Mouse (Mus musculus): ENCODE data around the gene Ttll5.

Gene Ttll5

DNA sequence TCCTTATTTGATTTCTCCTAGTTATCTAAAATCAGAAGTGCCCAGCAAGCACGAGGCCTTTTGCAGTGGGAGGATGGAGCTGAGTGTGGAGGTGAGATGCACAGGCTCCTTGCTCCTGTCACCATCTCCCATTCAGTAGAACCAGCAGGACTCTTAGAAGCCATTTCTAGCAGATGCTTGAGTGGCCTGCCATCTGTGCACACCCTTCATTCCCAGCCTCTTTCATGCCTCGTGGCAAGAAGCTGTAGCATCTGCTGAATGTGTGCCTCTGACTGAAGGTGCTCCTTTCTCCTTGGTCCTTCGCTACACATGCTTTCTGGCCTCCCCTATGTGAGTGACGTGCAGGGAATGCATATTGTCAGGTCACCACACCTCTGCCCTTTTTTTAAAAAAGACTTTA, 143.9 kb downstream of the Ttll5 start:
- DNase-seq (ENCODE audit: extremely low spot score), result no peak

DNA sequence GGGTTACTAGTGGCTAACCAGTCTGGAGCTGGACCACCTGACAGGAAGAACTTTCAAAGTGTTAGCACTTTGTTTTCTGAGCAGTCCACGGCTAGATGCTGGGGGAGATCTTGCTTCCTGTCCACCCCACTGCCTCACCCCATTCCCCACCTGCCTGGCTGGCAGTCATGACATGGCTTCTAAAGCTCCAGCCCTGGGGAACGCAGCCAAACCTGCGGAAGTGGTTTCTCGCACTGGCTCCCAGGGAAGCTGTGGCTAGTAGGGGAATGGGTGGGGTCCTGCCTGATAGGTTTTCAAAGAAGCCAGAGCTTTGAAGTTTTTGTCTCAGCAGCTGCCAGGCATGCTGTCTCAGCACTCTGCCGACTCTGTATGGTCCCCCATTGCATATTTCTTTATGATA, 145.1 kb downstream of the Ttll5 start:
- DNase-seq (ENCODE audit: extremely low spot score), result no peak

DNA sequence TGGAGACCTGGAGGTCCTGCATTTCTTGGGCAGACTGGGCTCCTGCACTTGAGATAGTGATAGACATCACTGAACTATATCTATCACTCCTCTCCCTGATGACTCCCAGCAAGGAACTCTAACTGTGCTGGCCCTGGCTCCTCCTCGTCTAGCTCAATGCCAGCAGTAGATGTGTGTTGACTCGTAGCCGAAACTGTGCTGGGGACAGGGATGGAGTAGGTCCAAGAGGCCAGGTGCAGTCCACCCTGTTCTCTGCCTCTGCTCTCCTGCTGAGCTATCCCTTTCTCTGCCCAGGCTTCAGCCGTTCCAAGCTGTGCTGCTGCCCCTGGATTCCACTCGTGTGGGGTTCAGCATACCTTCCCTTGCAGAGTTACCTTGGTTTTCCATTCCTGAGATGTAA, 145.7 kb downstream of the Ttll5 start:
- no peak for DNase-seq (ENCODE audit: extremely low spot score)

DNA sequence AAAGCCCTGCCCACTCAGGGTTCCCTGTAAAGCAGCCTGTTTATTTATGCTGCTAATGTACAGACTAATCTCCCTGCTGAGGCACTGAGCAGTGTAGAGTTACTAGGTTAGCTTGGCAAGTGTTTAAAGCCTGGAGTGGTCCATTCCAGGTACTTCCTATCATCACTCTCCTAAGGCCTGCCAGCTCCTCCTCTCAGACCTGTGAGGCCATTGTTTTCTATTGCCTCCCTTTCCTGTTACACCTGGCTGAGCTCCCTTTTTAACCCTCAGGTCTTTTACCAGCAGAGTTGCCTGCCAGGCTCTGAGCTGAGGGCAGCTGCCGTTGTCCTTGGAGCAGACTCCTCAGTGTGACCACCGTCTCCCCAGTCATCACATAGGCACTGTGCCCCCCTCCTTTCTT, 146.3 kb downstream of the Ttll5 start:
- no peak for DNase-seq (ENCODE audit: extremely low spot score)

DNA sequence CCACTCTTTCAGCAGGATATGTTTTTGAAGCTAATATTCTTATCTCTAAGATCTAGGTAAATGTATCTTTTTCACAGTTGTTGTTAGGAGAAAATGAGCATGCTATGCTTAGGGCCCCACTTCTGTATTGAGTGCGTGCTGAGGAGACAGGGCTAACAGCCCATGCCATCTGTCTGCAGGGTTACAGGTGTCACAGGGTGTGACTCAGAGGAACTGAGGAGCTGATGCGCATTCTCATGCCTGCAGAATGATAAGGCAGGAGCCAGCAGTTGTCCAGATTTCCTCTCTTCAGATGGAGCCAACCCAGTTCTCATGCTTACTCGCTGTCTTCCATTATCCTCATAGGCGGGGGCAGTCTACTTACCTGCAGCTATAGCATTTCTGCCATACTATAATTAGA, 147.2 kb downstream of the Ttll5 start:
- DNase-seq (ENCODE audit: extremely low spot score), result no peak

- DNase-seq (ENCODE audit: extremely low spot score), result no peak
Observed at GRCm38 (mm10) chr12:85973526-85973925, 149.1 kb downstream of the Ttll5 start.

DNA sequence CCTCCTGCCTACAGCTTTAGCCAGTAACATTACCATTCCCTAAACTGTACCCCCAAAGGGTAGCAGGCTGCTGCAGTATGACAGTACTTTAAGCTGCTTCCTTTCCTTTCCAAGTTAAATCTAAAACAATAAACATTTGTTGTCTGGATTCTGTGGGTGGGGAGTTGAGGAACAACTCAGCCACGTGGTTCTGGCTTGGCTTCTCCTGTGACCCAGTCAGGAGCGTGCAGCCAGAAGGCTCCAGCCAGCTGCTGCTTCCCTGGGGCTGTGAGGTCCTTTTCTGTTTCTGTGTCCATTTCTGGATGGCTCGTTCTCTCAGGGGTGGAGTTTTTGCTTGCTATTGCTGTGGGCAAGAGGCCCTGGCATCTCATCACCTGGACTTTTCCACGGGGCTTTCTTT, 149.6 kb downstream of the Ttll5 start:
- no peak for DNase-seq (ENCODE audit: extremely low spot score)

DNA sequence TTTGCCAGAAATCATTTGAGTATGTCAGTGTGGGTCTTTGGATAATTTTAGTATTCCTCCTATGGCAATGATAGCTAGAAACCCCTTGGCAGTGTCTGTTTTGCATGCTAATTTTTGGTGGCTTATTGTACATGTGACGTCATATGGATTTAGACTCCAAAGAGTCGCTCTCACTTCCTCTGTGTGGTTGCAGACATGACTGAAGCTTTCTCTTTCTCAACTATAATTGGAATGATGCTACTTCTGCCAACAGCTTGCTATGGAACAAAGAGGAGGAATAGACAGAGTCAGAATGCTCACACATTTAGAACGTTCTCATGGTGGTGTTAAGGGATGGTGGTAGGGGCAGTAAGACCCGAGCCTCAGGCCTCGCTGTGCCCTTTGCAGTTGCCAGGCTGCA, 155.5 kb downstream of the Ttll5 start:
- no peak for DNase-seq (ENCODE audit: extremely low spot score)

DNA sequence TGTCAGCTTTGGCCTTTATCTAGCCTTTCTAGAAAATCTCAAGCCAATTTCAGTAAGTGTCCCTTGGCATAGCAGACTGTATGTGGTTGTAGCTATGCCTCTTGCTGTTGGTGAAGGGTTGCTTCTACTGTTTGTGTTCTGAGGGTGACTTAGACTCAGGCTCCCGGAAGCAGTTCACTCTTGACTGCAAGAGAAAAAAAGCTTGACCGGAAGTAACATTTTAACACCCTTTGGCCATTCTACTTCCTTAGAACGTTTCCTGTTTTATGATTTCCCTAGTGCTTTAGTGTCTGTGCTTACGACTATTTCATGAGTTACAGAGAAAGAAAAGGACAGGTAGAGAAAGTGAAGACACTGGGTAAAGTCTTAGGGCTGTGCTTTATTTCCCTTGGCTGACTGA, 161.1 kb downstream of the Ttll5 start:
- no peak for DNase-seq (ENCODE audit: extremely low spot score)

DNA sequence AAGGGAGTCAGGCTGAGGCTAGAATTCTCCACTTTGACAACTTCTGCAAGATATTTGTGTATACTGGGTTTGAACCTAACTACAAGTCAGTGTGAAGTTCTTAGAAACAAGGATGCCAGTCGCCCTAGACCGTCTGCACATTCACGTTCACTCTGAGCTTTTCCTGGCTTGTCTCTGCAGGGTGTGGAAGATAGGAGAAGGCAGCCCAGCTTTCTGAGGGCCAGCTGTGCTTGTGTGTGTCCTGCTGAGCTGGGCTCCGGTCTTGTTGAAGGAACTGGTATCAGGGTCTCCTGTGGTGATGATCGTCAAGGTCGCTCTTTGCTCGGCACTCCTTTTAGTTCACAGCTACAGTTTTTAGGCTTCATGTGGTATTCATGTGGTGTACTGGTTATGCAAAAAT, 161.6 kb downstream of the Ttll5 start:
- no peak for DNase-seq (ENCODE audit: extremely low spot score)

- no peak for DNase-seq (ENCODE audit: extremely low spot score)
Observed at GRCm38 (mm10) chr12:85986540-85987443, 162.3 kb downstream of the Ttll5 start.

DNA sequence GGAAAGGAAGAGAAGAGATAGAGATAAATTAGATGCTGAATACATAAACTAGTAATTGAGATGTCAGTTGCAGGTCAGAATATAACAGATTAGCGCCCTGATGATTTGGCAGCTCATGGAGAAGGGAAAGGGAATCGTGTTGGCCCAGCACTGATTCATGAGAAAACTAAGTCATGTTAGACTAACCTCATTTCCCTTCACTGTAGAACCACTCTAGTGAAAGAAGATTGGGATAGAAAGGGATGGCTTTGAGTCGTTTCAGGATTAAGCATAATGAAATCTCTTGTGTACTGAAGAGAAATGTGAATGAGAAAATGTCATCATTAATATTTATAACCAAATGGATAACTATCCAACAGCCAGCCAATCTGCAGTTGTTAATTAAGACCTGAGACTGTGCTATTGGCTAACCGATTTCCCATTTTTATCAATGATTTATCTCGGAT, 163.0 kb downstream of the Ttll5 start:
- DNase-seq (ENCODE audit: extremely low spot score), result no peak

- no peak for DNase-seq (ENCODE audit: extremely low spot score)
Observed at GRCm38 (mm10) chr12:85988121-85988520, 163.7 kb downstream of the Ttll5 start.

- DNase-seq (ENCODE audit: extremely low spot score), result no peak
Observed at GRCm38 (mm10) chr12:85988818-85989377, 164.4 kb downstream of the Ttll5 start.

GRCm38 (mm10) chr12:85992013-85992837, 167.8 kb downstream of the Ttll5 start:
- DNase-seq (ENCODE audit: extremely low spot score), result no peak

DNA sequence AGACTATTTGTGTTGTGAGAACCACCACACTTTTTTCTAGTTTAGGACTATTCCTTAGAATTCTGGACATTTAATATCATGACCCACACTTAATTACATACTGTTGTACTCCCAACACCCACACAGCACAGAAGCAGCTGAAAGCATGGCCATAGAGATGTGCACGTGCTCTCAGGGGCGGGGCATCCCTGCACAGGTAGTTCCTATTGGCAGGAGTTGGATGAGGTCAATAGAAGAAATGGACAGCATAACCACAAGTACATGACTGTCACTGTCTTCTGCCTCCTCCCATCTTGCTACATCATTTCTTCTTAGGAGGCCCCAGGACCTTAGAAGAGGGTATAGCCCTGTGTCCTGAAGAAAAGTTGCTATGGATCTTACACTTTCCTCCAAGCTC, 168.4 kb downstream of the Ttll5 start:
- DNase-seq (ENCODE audit: extremely low spot score), result no peak

GRCm38 (mm10) chr12:85993790-85994360, 169.4 kb downstream of the Ttll5 start:
- DNase-seq (ENCODE audit: extremely low spot score), result no peak

DNA sequence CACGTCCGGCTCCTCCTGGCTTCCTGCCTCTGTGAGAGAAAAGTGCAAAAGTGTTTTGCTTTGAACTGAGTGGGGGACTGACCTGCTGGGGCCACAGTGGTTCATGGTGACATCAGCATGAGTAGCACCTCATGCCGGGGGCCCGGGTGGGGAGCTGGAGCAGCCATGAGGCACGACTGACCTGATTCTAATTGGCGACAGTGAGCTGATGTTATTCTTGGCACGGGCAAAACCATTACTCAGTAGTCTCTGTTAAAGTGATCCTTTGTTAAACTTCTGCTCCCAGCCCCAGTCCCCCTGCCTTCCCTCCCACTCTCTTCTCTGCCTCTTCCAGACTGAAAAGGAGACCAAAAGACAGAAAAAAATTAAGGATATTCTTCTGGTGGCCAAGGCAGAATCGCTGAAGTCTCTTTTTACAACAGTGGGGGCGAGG, 176.2 kb downstream of the Ttll5 start:
- peak; percentile 19 for DNase-seq (ENCODE audit: extremely low spot score)

DNA sequence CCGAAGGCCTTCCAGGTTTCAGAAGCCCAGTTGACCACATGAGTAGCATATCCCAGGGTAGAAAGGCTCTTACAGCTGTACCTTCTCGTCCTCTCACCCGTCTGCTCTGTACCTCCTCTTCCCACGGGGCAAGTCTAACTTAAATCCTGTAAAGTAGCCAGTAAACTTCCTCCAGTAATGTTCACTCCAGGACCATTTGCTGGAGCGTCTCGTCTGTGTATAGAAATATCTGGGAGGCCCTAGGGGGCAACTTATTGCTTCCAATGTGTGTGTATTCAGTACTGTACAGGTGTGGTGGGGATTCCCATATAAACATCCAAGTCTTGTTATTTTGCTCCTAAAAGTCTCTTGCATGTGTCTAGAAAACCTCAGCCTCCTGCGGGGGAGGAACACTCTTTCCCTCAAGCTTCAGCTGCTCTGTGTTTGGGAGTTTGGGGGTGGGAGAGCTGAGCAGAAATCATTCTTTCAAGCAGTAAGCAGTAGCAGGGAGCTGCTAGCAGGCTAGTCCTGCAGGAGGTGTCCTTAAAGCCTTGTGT, 176.7 kb downstream of the Ttll5 start:
- no peak for DNase-seq (ENCODE audit: extremely low spot score)

- no peak for DNase-seq (ENCODE audit: extremely low spot score)
Observed at GRCm38 (mm10) chr12:86004627-86005026, 180.2 kb downstream of the Ttll5 start.

- no peak for DNase-seq (ENCODE audit: extremely low spot score)
Observed at GRCm38 (mm10) chr12:86007377-86007776, 182.9 kb downstream of the Ttll5 start.

DNA sequence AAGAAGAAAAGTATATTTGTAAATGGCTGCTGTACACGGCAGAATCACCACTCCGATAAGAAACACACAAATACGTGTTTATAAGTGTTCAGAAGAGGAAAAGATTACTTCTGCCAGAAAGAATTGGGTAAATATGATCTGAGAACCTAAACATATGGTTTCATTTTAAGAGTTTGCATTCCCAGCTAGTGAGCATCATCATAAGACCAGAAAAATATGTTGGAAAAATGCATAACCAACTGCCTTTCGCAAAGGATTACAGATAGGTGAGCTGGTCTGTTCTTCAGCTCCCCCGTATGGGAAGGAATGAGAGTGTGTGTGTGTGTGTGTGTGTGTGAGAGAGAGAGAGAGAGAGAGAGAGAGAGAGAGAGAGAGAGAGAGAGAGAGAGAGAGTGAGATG, 186.2 kb downstream of the Ttll5 start:
- no peak for DNase-seq (ENCODE audit: extremely low spot score)

Data from embryo, embryonic 9.5 days (tissue).